Mouse (Mus musculus) limb, embryonic 13.5 days (tissue): ENCODE results near the gene Gm11634. TPM values are rescaled to one million over a fixed set of nuclear protein-coding genes. Genes with fewer than 3 reads are reported as not detected.
"Not testable (repeated sequence)": the region's sequence is repeated elsewhere in the genome, so short reads cannot be mapped to it uniquely, and the experiment has no call there.

Source experiments
- ATAC-seq: fragments of 200-750 bp; cut with Nextera tagmentation; 2 replicates; pipeline ENCODE4 v1.8.0; 2017; ENCODE audit warnings: low read depth, moderate number of reproducible peaks, moderate TSS enrichment; ENCODE audit not compliant: low FRiP score
- H3K27ac ChIP-seq: fragments of 300-500 bp; sonication (generic); 2 replicates; pipeline ENCODE4 v1.5.1; 2015; ENCODE audit warnings: inconsistent platforms, mild to moderate bottlenecking, moderate library complexity
- H3K27me3 ChIP-seq: fragments of 300-500 bp; sonication (generic); 2 replicates; pipeline ENCODE4 v1.6.1; 2015; ENCODE audit warnings: mild to moderate bottlenecking, inconsistent platforms
- H3K36me3 ChIP-seq: fragments of 300-500 bp; sonication (generic); 2 replicates; pipeline ENCODE4 v1.6.1; 2015; ENCODE audit warnings: inconsistent platforms, mild to moderate bottlenecking, moderate library complexity
- H3K4me1 ChIP-seq: fragments of 300-500 bp; sonication (generic); 2 replicates; pipeline ENCODE4 v1.6.1; 2015; ENCODE audit warnings: inconsistent platforms
- H3K4me2 ChIP-seq: fragments of 300-500 bp; sonication (generic); replicated peaks from 2 replicates; pipeline ENCODE4 v1.6.1; 2015; ENCODE audit warnings: inconsistent platforms, mild to moderate bottlenecking, moderate library complexity
- H3K4me3 ChIP-seq: fragments of 300-500 bp; sonication (generic); 2 replicates; pipeline ENCODE4 v1.5.1; 2015; ENCODE audit warnings: moderate library complexity, mild to moderate bottlenecking, inconsistent platforms
- H3K9ac ChIP-seq: fragments of 300-500 bp; sonication (generic); 2 replicates; pipeline ENCODE4 v1.6.1; 2015; ENCODE audit warnings: mild to moderate bottlenecking, inconsistent platforms
- H3K9me3 ChIP-seq: fragments of 300-500 bp; sonication (generic); 2 replicates; pipeline ENCODE4 v1.6.1; 2016; ENCODE audit warnings: inconsistent platforms
- WGBS: fragments of 180-500 bp; shearing (Covaris S2); methylation state at CpG from one replicate; pipeline ENCODE4 v1.1.7; 2015; 5-methylcytosine and 5-hydroxymethylcytosine counted together
- polyA plus RNA-seq: library from polyadenylated mRNA; unstranded; fragments of >200 nt; fragmentation: Nextera tagmentation; extraction: Ambion mirVana; gene quantifications from 2 replicates; pipeline ENCODE4 v1.2.1, GENCODE M21; 2015

Gm11634 gene
- not detected in 2 replicates for polyA plus RNA-seq

DNA sequence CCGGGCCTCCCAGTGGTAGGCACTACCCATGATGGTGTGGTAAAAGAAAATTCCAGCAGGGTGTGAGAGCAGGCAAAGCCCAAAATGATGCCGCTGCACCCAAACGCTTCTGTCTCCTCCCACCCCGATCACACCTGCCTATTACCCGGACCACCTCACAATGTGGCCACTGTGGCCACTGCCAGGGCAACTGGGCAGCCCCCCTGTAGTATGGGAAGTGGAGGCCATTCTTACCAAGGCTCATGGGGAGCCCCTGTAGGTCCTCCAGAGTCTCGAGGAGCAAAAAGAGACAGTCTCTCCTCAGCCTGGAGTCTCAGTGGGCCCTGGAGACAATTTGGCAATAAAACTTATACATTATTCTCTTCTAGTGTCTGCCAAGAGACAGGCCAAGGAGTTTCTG is at the start of gene Gm11634:
Gene Gm11634 (minus strand): TSS at position 101 of the 400 bp plus-strand sequence.
- Histone ChIP-seq H3K27me3 (no peaks in the 10 kb centered on the region), H3K9me3 (no peaks in the 10 kb centered on the region), H3K4me2 (no peak within 1 kb of the TSS), H3K4me3 (no peak within 1 kb of the TSS), H3K4me1 (no peaks in the 10 kb centered on the region), H3K27ac (no peak within 1 kb of the TSS), H3K36me3 (no peaks in the 10 kb centered on the region), H3K9ac (no peak within 1 kb of the TSS)
- WGBS, result 76% methylated on average over 6 of the region's 6 CpGs
- no peak for ATAC-seq

DNA sequence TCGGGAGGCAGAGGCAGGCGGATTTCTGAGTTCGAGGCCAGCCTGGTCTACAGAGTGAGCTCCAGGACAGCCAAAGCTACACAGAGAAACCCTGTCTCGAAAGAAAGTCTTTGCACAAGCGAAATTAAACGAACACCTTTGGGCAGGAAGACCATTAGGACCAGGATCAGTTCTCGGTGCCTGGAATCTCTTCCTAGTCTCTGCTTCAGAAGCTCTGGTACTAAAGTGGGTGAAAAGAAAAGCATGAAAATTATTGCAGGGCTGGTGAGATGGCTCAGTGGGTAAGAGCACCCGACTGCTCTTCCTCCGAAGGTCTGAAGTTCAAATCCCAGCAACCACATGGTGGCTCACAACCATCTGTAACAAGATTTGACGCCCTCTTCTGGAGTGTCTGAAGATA is 48.0 kb upstream of the Gm11634 start:
- 90% methylated on average over 10 of the region's 10 CpGs for WGBS
- H3K4me1 ChIP-seq, H3K9me3 ChIP-seq, H3K27me3 ChIP-seq, H3K36me3 ChIP-seq, H3K4me3 ChIP-seq, H3K4me2 ChIP-seq, H3K9ac ChIP-seq, H3K27ac ChIP-seq, ATAC-seq: not testable (repeated sequence)

DNA sequence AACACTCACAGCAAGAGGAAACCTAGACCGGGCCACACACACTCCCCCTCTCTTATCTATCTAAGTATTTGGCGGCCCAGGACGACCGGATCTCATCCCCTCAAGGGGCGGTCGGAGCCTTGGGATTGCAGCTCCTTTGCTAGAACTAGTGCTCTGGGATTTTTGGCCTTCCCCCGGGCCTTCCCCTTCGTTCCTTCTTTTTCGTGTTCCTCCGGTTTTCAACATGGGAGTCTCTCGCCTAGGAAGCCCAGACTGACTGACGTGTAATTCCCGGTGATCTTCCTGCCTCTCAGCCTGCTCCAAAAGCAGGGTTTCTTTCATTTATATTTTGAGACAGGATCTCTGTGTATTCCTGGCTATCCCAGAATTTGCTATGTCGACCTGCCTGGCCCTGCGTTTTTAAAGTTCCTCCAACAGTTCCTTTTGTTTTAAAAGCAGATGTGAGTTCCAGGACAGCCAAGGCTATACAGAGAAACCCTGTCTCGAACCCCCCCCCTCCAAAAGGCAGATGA is 47.3 kb upstream of the Gm11634 start:
- peak overlapping the region; percentile 33 for H3K4me3 ChIP-seq
- H3K9me3 ChIP-seq, H3K36me3 ChIP-seq, H3K4me1 ChIP-seq, ATAC-seq, H3K27me3 ChIP-seq: not testable (repeated sequence)
- H3K27ac ChIP-seq, result peak overlapping the region; percentile 92; the same call in 1 of the 2 replicates
- H3K9ac ChIP-seq, result peak overlapping the region; percentile 60
- 12% methylated on average over 16 of the region's 16 CpGs for WGBS
- peak overlapping the region; percentile 55 for H3K4me2 ChIP-seq

DNA sequence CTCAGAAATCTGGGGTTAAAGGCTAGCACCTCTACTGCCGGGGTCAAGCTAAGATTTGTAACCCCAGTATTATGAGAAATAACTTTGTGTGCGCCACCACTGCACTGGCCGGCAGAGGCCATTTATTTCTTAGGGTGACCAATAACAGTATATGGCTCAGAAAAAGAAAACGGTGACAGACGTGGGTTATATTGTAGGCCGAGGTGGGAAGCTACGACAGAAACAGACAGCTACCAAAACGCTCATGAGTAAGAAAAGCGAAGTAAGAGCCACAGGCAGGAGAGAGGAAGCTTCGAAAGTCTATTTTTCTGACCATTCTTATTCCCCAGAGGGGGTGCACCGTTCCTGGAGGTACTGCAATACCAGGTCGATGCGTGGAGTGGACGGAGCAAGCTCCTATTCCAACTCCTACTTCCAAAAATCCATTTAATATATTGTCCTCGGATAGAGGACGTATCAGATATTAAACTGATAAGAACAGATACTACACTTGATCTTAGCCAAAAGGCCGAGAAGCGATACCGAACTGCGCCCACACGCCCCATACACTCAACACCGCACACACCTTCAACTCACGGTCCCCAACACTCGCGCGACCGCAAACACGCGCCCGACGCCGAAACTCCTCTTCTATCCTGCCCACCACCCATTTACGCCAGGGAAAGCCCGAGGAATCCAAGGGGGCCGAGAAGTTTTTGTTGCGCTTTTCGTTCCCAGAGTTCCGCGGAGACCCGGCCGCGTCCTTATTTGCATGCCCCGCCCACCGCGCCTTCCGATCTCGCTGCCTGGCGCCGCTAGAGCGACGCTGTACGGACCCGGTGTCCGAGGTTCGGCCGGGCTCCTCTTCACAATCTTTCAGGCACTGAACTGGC is 46.6 kb upstream of the Gm11634 start:
- whole genome bisulfite sequencing, result under 1% methylated on average over 43 of the region's 56 CpGs
- Histone ChIP-seq H3K4me3 (peak overlapping the region; percentile 33), H3K27ac (peak overlapping the region; percentile 92), H3K9ac (peak overlapping the region; percentile 60), H3K4me2 (peak overlapping the region; percentile 55)
- ATAC-seq, result peak; percentile 73
- H3K4me1 ChIP-seq, H3K36me3 ChIP-seq, H3K9me3 ChIP-seq, H3K27me3 ChIP-seq: not testable (repeated sequence)

DNA sequence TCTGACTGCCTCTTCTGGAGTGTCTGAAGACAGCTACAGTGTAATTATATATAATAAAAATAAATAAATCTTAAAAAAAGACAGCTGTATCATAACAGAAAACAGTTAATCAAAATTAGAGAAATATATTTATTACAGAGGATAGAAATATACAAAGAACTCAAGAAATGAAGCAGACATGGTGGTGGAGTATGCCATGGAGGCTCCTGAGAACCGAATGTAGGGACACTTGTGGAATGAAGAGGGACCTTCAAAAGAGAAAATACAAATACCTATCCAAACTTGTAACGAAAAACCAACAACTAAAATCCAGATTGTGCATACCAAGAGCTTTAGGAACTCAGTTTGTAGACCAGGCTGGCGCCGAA is 46.0 kb upstream of the Gm11634 start:
- H3K27ac ChIP-seq, H3K36me3 ChIP-seq, H3K4me3 ChIP-seq, H3K9ac ChIP-seq, H3K4me1 ChIP-seq, H3K27me3 ChIP-seq, H3K9me3 ChIP-seq, ATAC-seq, H3K4me2 ChIP-seq: not testable (repeated sequence)
- 2% methylated on average over 4 of the region's 4 CpGs for WGBS

DNA sequence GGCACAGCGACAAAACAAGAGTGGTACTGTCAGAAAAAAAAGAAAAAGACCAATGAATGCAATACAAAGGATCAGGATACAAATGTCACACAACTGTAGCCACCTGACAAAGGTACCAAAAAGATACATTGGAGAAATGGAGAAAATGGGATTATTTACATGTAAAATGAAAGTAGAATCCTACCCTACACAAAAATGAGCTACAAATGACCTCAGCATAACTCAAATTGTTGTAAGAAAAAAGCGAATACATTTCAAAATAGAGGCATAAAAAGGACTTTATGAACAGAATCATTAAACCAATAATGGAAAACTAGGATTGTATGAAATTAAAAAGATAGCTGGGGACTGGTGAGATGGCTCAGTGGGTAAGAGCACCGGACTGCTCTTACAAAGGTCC is 45.5 kb upstream of the Gm11634 start:
- H3K4me1 ChIP-seq, result no peaks in the 10 kb centered on the region
- H3K27me3 ChIP-seq, result no peaks in the 10 kb centered on the region
- H3K9ac ChIP-seq, result no peak overlapping the region
- no peak overlapping the region for H3K27ac ChIP-seq
- no peak overlapping the region for H3K4me2 ChIP-seq
- 63% methylated on average over 3 of the region's 3 CpGs for WGBS
- H3K36me3 ChIP-seq, result no peaks in the 10 kb centered on the region
- no peak for ATAC-seq
- H3K9me3 ChIP-seq, result no peaks in the 10 kb centered on the region
- H3K4me3 ChIP-seq, result no peak overlapping the region

DNA sequence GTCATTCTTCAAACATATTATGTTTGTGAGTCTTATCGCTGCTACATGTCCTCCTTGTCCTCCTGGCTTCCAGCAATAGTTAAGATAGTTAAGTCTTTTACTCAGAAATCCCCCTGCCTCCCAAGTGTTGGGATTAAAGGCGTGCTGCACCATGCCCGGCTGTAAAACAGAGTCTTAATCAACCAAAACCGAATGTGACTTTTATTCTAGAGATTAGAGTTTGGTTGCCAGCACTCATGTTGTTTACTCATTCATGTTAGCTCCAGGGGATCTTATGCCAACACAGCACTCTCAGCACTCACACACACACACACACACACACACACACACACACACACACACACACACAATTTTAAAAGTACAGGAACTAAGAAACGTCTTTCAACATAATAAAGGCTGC is 43.9 kb upstream of the Gm11634 start:
- no peaks in the 10 kb centered on the region for H3K4me1 ChIP-seq
- WGBS, result 52% methylated on average over 5 of the region's 5 CpGs
- H3K36me3 ChIP-seq, result no peaks in the 10 kb centered on the region
- no peak overlapping the region for H3K4me3 ChIP-seq
- H3K27ac ChIP-seq, result no peak overlapping the region
- H3K9me3 ChIP-seq, result no peaks in the 10 kb centered on the region
- H3K27me3 ChIP-seq, result no peaks in the 10 kb centered on the region
- ATAC-seq, result no peak
- no peak overlapping the region for H3K4me2 ChIP-seq
- H3K9ac ChIP-seq, result no peak overlapping the region

DNA sequence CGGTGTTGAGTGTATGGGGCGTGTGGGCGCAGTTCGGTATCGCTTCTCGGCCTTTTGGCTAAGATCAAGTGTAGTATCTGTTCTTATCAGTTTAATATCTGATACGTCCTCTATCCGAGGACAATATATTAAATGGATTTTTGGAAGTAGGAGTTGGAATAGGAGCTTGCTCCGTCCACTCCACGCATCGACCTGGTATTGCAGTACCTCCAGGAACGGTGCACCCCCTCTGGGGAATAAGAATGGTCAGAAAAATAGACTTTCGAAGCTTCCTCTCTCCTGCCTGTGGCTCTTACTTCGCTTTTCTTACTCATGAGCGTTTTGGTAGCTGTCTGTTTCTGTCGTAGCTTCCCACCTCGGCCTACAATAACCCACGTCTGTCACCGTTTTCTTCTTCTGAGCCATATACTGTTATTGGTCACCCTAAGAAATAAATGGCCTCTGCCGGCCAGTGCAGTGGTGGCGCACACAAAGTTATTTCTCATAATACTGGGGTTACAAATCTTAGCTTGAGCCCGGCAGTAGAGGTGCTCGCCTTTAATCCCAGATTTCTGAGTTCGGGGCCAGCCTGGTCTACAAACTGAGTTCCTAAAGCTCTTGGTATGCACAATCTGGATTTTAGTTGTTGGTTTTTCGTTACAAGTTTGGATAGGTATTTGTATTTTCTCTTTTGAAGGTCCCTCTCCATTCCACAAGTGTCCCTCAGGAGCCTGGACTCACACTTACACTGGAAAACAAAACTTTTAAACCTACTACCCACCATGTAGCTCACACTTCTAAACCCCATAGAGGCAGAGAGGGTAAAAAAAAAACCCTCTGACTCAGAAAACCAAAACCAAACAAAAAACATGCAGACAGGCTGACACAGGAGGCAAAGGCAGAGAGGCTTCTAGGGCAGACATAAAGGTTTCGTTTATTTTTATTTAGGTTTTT is 42.9 kb upstream of the Gm11634 start:
- not testable (repeated sequence) for H3K4me3 ChIP-seq, H3K36me3 ChIP-seq, H3K27me3 ChIP-seq, H3K9me3 ChIP-seq, H3K4me1 ChIP-seq
- Histone ChIP-seq H3K27ac (peak overlapping the region; percentile 79; the same call in 1 of the 2 replicates), H3K9ac (peak overlapping the region; percentile 62), H3K4me2 (peak overlapping the region; percentile 59)
- peak; percentile 86 for ATAC-seq
- 4% methylated on average over 13 of the region's 26 CpGs for WGBS

DNA sequence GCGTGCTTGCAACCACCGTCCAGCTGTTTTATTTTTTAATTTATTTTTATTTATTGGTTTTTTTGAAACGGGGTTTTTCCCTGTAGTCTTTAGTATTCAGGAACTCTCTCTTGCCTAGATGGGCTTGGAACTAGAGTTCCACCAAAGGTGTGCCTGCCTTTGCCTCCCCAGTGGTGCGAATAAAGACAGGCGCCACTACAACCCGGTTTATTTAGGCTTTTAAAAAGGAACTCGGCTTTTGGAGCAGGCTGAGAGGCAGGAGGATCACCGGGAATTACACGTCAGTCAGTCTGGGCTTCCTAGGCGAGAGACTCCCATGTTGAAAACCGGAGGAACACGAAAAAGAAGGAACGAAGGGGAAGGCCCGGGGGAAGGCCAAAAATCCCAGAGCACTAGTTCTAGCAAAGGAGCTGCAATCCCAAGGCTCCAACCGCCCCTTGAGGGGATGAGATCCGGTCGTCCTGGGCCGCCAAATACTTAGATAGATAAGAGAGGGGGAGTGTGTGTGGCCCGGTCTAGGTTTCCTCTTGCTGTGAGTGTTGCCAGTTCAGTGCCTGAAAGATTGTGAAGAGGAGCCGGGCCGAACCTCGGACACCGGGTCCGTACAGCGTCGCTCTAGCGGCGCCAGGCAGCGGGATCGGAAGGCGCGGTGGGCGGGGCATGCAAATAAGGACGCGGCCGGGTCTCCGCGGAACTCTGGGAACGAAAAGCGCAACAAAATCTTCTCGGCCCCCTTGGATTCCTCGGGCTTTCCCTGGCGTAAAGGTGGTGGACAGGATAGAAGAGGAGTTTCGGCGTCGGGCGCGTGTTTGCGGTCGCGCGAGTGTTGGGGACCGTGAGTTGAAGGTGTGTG is 42.0 kb upstream of the Gm11634 start:
- not testable (repeated sequence) for H3K27me3 ChIP-seq, H3K9me3 ChIP-seq, H3K4me1 ChIP-seq, H3K36me3 ChIP-seq
- 4% methylated on average over 53 of the region's 53 CpGs for WGBS
- peak; percentile 70 for ATAC-seq
- peak overlapping the region; percentile 59 for H3K4me2 ChIP-seq
- peak overlapping the region; percentile 40 for H3K4me3 ChIP-seq
- H3K27ac ChIP-seq, result peak overlapping the region; percentile 79; the same call in 1 of the 2 replicates
- H3K9ac ChIP-seq, result peak overlapping the region; percentile 62

DNA sequence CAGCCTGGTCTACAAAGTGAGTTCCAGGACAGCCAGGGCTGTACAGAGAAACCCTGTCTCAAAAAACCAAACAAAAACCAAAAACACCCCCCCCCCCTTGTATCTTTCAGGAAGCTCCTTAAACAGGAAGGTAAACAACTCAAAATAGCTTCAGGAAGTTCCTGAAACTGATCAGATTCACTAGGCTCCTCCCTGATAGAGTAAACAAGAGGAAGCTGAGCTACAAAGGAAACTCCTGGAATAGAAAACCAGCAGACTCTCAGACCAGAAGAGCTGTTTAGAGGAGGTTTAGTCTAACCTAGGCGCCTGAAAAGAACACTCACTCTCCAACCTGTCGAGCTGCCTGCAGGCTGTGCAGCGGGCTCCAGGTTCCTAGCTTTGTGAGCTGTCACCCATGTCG is 40.7 kb upstream of the Gm11634 start:
- Histone ChIP-seq H3K36me3 (peaks cover 19% of the 10 kb centered on the region), H3K27ac (no peak overlapping the region; the same call in 1 of the 2 replicates), H3K4me1 (no peaks in the 10 kb centered on the region), H3K4me3 (no peak overlapping the region), H3K9me3 (no peaks in the 10 kb centered on the region), H3K4me2 (no peak overlapping the region), H3K9ac (no peak overlapping the region), H3K27me3 (no peaks in the 10 kb centered on the region)
- WGBS, result 90% methylated on average over 4 of the region's 4 CpGs
- no peak for ATAC-seq

DNA sequence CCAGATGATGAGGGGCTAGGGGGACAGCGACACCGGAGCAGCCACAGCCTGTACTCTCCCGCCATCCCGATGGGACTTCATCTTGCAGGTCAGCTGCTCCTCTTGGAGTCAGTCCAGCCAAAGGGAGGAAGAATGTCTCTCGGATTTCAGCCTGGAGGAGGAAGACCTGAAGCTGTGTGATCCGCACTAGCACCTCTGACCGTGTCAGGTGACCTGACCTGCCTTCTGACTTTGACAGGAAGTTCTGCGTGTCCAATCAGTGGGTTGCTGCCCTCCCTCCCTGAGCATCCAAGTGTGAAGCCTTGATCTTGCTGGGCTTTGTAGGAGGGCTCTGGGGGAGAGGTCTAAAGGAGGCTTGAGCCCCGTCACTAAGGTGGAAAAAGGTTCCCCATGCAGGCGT is 36.6 kb upstream of the Gm11634 start:
- WGBS, result 74% methylated on average over 10 of the region's 10 CpGs
- no peak overlapping the region for H3K4me2 ChIP-seq
- H3K4me3 ChIP-seq, result no peak overlapping the region
- ATAC-seq, result no peak
- no peaks in the 10 kb centered on the region for H3K4me1 ChIP-seq
- H3K27me3 ChIP-seq, result no peaks in the 10 kb centered on the region
- H3K9ac ChIP-seq, result no peak overlapping the region
- H3K9me3 ChIP-seq, result no peaks in the 10 kb centered on the region
- H3K27ac ChIP-seq, result no peak overlapping the region
- H3K36me3 ChIP-seq, result peaks cover 38% of the 10 kb centered on the region
